Mouse (Mus musculus) cerebellum, postnatal 36 days (tissue): Measurements from ENCODE around the gene Lztr1.
A peak's percentile ranks its signal among the peaks of the same experiment; 100 is the strongest.

Source experiments
- DNase-seq, 2 experiments: peaks; one replicate each; pipeline ENCODE4 v3.0.0; 2021 to 2022; ENCODE audit warnings: mixed read lengths in 2 of 2

Lztr1 gene

GRCm38 (mm10) chr16:17508546-17509239 is at the start of gene Lztr1:
Lztr1 (plus strand) TSS chr16:17508688.
- peak; percentile 90 to 92 for DNase-seq

- DNase-seq: no peak
These were observed 48.2 kb upstream of the Lztr1 start for GRCm38 (mm10) chr16:17460254-17460653.

GRCm38 (mm10) chr16:17461596-17461995 is 46.9 kb upstream of the Lztr1 start:
- DNase-seq: no peak

GRCm38 (mm10) chr16:17463184-17463583 is 45.3 kb upstream of the Lztr1 start:
- DNase-seq: no peak

GRCm38 (mm10) chr16:17466875-17467663 is 41.4 kb upstream of the Lztr1 start:
- DNase-seq: no peak

GRCm38 (mm10) chr16:17472498-17472897 is 36.0 kb upstream of the Lztr1 start:
- no peak for DNase-seq

GRCm38 (mm10) chr16:17474091-17474490 is 34.4 kb upstream of the Lztr1 start:
- peak; percentile 57 to 60 for DNase-seq

- no peak for DNase-seq
These were observed 33.7 kb upstream of the Lztr1 start for GRCm38 (mm10) chr16:17474761-17475160.

GRCm38 (mm10) chr16:17475326-17475725 is 33.2 kb upstream of the Lztr1 start:
- no peak for DNase-seq

GRCm38 (mm10) chr16:17478331-17478943 is 30.1 kb upstream of the Lztr1 start:
- DNase-seq: no peak

- no peak for DNase-seq
These were observed 27.0 kb upstream of the Lztr1 start for GRCm38 (mm10) chr16:17481465-17481864.

- DNase-seq: no peak
These were observed 22.0 kb upstream of the Lztr1 start for GRCm38 (mm10) chr16:17486505-17486904.

- peak in 1 of 2 experiments; percentile 34 for DNase-seq
These were observed 19.7 kb upstream of the Lztr1 start for GRCm38 (mm10) chr16:17488478-17489468.

- DNase-seq: peak; percentile 65 to 79
These were observed 18.9 kb upstream of the Lztr1 start, which contains the start of gene Aifm3 for GRCm38 (mm10) chr16:17489469-17490111. Aifm3 (plus strand) TSS chr16:17489611.

- DNase-seq: peak; percentile 35 to 49
These were observed 17.3 kb upstream of the Lztr1 start for GRCm38 (mm10) chr16:17491154-17491553.

GRCm38 (mm10) chr16:17491896-17492561 is 16.5 kb upstream of the Lztr1 start:
- DNase-seq: peak; percentile 78

- DNase-seq: peak; percentile 82 to 83
These were observed 11.8 kb upstream of the Lztr1 start for GRCm38 (mm10) chr16:17496499-17497305.

- no peak for DNase-seq
These were observed 9.1 kb upstream of the Lztr1 start for GRCm38 (mm10) chr16:17499249-17499883.

GRCm38 (mm10) chr16:17502681-17503080 is 5.8 kb upstream of the Lztr1 start:
- DNase-seq: no peak
